Mouse (Mus musculus): ENCODE measurements around the gene Slc7a8. TPM values are rescaled to one million over a fixed set of nuclear protein-coding genes. Genes with fewer than 3 reads are reported as not detected.

Gene Slc7a8
- polyA plus RNA-seq, 1 experiment from 2014 or later = 0.50 TPM

DNA sequence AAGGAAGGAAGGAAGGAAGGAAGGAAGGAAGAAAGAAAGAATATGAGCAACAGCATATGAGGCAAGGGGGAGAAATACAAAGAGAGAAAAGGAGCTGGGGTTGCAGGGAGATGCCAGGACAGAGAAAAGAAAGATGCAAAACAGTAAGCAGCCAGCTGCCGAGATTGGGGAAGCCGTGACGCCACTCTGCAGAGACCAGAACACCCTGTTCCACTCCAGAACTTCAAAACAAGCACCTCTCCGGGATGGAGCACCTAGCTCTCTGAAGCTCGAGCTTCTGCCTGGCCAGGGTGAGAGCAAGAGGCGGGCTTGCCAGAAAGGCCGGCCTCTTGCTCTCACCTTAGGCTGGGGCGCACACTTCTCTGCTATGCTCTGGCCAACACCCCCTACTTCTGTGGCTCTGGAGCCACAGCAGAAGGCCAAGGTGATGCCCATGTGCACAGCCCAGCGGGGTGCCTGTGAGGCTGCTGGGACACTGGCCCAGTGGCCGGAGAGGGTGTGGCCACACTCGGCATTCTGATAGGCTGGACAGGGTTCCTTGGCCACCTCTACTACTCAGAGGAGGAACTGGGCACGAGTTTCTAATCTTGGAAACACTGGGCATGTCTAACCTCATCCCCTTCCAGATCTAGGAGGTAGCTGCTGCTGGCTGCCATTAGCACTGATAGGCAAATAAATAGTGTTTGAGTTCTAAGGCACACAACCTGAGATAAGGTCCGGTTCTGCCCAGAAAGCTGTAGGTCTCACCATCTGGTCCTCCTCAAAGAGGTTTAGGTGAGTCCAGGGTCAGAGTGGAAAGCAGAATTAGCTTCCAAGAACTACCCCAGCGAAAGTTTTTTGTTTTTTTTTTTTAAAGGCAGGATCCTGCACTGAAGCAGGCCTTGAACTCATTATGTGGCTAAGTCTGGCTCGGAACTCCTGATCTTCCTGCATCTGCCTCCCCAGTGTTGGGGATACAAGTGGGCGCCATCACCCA lies 33.5 kb downstream of the Slc7a8 start:
- Histone ChIP-seq H3K4me3 (no peak overlapping the region), H3K4me1 (peaks cover 2% of the 10 kb centered on the region; the same call in 1 of the 2 replicates), H3K36me3 (no peaks in the 10 kb centered on the region), H3K9me3 (replicated peaks) (no peaks in the 10 kb centered on the region), H3K27ac (no peak overlapping the region), H3K27me3 (ENCODE audit: low read depth, poor library complexity, severe bottlenecking) (no peaks in the 10 kb centered on the region)
- WGBS = 77% methylated on average over 16 of the region's 16 CpGs
- DNase-seq (ENCODE audit: low spot score) = no peak

DNA sequence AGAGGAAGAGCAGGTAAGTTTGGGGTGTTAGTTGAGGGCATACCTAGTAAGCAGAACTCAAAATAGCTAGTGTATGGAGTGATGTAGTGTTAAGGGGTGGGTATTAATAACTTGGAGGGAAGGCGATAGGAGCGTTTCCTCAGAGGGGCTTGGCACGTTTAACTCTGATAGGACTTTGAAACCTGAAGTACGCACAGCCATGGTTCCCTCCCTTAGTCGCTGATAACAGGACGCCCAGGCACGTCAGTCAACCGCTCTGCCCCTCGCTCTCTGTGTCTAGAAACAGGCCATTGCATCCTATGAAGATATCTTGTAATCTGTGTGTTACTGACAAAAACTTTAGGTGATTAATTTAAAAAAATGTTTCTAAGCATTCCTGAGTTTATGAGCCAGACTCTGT lies 35.7 kb downstream of the Slc7a8 start:
- Histone ChIP-seq H3K9me3 (replicated peaks) (no peaks in the 10 kb centered on the region), H3K27ac (no peak overlapping the region), H3K27me3 (ENCODE audit: low read depth, poor library complexity, severe bottlenecking) (no peaks in the 10 kb centered on the region), H3K4me1 (peaks cover 12% of the 10 kb centered on the region), H3K36me3 (no peaks in the 10 kb centered on the region), H3K4me3 (no peak overlapping the region)
- no peak for DNase-seq (ENCODE audit: low spot score)
- 92% methylated on average over 9 of the region's 9 CpGs for WGBS

DNA sequence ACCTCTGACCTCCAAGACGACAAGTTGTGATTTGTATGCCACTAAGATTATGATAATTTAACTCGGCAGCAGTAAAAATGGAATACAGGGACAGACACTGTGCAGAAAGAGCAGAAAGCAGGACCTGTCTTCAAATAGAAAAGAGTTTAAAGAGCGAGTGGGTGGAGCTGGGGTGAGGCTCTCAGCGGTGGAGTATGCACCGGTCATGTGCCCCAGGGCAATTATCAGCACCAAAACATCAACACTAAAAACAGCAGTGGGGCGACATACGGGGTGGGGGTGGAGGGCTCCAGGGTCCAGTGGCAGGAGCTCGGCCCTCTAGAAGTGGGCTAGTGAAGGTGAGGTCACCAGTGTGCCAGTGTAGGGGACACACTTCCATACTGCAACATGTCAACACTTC lies 37.3 kb downstream of the Slc7a8 start:
- no peaks in the 10 kb centered on the region for H3K27me3 ChIP-seq (ENCODE audit: low read depth, poor library complexity, severe bottlenecking)
- 67% methylated on average over 8 of the region's 8 CpGs for WGBS
- H3K27ac ChIP-seq = no peak overlapping the region
- H3K36me3 ChIP-seq = no peaks in the 10 kb centered on the region
- no peak for DNase-seq (ENCODE audit: low spot score)
- no peaks in the 10 kb centered on the region for H3K9me3 ChIP-seq (replicated peaks)
- no peak overlapping the region for H3K4me3 ChIP-seq
- H3K4me1 ChIP-seq = peaks cover 12% of the 10 kb centered on the region

DNA sequence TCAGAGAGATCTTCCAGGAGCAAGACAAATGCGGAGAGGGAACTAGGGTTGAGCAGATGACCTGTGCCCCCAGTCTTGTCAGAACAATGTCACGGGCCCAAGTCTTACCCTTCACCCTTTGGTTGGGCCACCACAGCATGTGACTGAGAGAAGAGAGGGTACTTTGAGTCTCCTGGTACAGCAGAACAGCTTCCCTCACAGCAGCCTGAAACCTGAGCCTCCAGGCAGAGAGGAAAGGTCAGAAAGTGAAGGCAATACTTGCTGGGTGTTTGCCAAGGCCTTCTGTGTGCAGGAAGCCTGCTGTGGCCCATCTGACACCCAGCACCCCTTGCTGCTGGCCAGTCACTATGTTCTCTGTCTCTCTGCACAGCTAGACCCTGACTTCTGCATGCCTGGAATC lies 39.4 kb downstream of the Slc7a8 start:
- Histone ChIP-seq H3K27ac (peak overlapping the region; percentile 19; the same call in 1 of the 2 replicates), H3K9me3 (replicated peaks) (no peaks in the 10 kb centered on the region), H3K4me3 (no peak overlapping the region), H3K36me3 (no peaks in the 10 kb centered on the region), H3K4me1 (peaks cover 10% of the 10 kb centered on the region), H3K27me3 (ENCODE audit: low read depth, poor library complexity, severe bottlenecking) (no peaks in the 10 kb centered on the region)
- no peak for DNase-seq (ENCODE audit: low spot score)
- WGBS = 75% methylated on average over 2 of the region's 2 CpGs

DNA sequence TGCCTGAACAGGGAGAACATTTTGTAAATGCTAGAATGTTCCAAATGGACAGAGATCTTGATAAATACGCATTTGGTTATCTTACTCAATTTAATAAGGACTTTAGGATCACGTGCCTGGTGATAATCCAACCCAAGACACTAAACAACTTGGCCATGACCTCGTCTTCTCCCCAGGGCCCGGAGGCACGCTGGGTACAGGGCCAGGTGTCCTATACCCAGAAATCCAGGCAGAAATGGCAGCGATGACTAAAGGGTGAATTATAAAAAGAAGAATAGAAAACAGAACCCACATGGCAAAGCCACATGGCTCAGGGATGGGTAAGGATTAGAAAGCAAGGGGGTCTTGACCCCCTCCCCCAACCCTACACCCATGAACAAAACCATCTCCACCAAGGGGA lies 40.0 kb downstream of the Slc7a8 start:
- 0 out of 2 replicates have a peak overlapping the region, but pooled peaks have one; percentile 19 for H3K27ac ChIP-seq
- 90% methylated on average over 6 of the region's 6 CpGs for WGBS
- H3K9me3 ChIP-seq (replicated peaks) = no peaks in the 10 kb centered on the region
- no peaks in the 10 kb centered on the region for H3K27me3 ChIP-seq (ENCODE audit: low read depth, poor library complexity, severe bottlenecking)
- H3K4me3 ChIP-seq = no peak overlapping the region
- peaks cover 10% of the 10 kb centered on the region for H3K4me1 ChIP-seq
- DNase-seq (ENCODE audit: low spot score) = no peak
- no peaks in the 10 kb centered on the region for H3K36me3 ChIP-seq

DNA sequence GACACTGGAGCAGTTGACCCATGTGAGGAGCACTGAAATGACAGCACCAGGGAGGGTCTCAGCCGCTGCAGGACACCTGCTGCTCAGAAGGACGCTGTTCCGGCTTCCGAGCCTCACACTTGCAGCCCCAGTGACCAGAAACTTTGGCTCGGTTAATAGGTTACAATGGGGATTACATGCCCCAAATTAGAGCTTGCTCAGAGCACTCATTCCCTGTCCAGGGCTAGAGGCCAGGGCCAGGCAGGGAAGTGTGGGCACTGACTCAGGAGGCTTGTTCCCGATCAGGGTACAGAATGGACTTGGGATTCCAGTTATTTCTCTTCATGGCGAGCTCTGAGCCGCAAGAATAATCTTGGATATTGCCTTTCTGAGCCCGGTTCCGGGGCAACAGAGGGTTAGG lies 44.1 kb downstream of the Slc7a8 start:
- 83% methylated on average over 10 of the region's 10 CpGs for WGBS
- Histone ChIP-seq H3K4me1 (peaks cover 7% of the 10 kb centered on the region), H3K36me3 (no peaks in the 10 kb centered on the region), H3K4me3 (no peak overlapping the region), H3K27me3 (ENCODE audit: low read depth, poor library complexity, severe bottlenecking) (no peaks in the 10 kb centered on the region), H3K27ac (no peak overlapping the region), H3K9me3 (replicated peaks) (no peaks in the 10 kb centered on the region)
- DNase-seq (ENCODE audit: low spot score) = no peak

DNA sequence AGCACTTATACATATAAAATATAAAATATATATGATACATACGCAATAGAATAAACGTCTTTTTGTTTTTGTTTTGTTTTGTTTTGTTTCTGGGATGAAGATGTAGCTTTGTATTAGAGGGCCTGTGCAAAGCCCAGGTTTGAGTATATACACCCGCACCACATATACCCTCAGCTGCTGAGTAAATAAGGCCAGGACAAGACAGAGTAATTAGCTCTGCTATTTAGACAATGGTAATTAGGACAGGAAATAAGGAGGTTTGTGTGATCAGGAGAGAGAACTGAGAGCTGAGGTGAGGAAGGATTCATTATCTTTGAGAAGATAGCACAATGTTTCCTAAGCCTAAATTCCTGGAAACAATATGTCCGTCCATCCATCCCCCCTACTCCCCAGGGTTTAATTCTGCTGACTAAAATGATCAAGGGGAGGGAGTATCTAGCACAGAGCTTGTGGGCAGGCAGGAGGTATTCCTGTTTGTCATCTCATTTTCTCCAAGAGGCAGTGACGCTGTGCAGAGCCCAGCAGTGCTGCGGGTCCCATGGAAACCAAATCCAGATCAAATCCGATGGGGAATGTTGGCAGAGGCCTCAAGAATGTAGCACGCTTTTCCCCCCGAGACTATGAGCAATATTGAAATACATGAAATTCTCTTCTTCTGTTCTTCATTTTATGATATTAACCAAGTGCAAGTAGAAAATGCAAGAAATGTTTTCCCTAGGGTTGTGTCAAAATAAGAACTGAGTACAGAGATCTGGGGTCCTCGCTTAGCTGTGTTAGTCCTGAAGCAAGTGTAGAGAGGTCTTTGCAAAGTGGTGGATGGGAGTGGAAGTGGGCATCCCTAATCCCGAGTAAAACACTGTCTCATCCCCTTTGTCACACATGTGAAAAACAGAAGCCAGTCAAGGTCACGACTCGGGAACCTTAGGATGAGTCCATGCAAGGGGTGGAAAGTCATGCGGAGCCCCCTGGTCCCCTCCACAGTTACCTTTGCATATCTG lies 44.9 kb downstream of the Slc7a8 start:
- H3K4me1 ChIP-seq = no peaks in the 10 kb centered on the region
- DNase-seq (ENCODE audit: low spot score) = no peak
- H3K4me3 ChIP-seq = no peak overlapping the region
- H3K27ac ChIP-seq = no peak overlapping the region
- no peaks in the 10 kb centered on the region for H3K36me3 ChIP-seq
- H3K27me3 ChIP-seq (ENCODE audit: low read depth, poor library complexity, severe bottlenecking) = no peaks in the 10 kb centered on the region
- H3K9me3 ChIP-seq (replicated peaks) = no peaks in the 10 kb centered on the region
- WGBS = 73% methylated on average over 14 of the region's 14 CpGs

DNA sequence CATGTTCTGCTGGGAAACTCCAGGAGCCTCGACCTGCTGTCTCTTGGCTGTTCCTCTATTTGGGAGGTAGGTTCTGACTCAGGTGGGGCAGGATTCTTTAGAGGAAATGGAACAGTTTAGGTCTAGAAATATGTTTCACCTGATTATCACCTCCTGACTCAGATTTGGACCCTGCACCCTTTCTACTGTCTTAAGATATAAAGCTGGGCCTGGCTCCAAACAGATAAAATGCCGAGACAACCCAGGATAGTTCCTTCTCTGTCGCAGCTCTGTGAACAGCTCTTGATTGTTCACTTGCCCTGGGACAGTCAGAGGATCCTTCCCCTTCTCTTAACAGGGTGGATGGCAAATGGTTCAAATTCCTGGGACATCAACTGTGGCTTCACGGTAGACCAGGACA lies 46.5 kb downstream of the Slc7a8 start:
- H3K36me3 ChIP-seq = no peaks in the 10 kb centered on the region

DNA sequence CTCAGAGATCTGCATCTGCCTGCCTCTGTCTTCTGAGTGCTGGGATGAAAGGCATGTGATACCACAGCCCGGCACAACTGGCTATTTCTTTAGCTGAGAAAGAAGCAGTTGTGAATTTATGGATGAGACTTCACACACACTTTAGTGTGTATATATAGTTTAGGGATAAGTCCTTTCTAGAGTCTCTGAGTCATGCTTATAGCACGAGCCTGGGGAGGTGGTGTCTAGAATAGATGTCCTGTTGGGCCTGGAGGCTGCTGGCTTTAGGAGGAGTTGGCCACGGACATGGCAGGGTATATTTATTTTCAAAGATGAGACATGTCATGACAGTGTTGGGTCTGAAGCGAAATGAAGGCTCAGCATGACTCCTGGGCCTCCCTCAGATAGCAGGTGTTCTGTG lies 47.7 kb downstream of the Slc7a8 start:
- no peak for DNase-seq (ENCODE audit: low spot score)
- Histone ChIP-seq H3K4me1 (no peaks in the 10 kb centered on the region), H3K27ac (no peak overlapping the region), H3K27me3 (ENCODE audit: low read depth, poor library complexity, severe bottlenecking) (no peaks in the 10 kb centered on the region), H3K36me3 (no peaks in the 10 kb centered on the region), H3K9me3 (replicated peaks) (no peaks in the 10 kb centered on the region), H3K4me3 (no peak overlapping the region)
- 85% methylated on average over 4 of the region's 4 CpGs for WGBS

More for the DNA sequence above, 46.5 kb downstream of the Slc7a8 start:
- Histone ChIP-seq H3K27ac (no peak overlapping the region), H3K4me1 (no peaks in the 10 kb centered on the region), H3K9me3 (replicated peaks) (no peaks in the 10 kb centered on the region), H3K4me3 (no peak overlapping the region), H3K27me3 (ENCODE audit: low read depth, poor library complexity, severe bottlenecking) (no peaks in the 10 kb centered on the region)
- WGBS = 83% methylated on average over 4 of the region's 4 CpGs
- no peak for DNase-seq (ENCODE audit: low spot score)

DNA sequence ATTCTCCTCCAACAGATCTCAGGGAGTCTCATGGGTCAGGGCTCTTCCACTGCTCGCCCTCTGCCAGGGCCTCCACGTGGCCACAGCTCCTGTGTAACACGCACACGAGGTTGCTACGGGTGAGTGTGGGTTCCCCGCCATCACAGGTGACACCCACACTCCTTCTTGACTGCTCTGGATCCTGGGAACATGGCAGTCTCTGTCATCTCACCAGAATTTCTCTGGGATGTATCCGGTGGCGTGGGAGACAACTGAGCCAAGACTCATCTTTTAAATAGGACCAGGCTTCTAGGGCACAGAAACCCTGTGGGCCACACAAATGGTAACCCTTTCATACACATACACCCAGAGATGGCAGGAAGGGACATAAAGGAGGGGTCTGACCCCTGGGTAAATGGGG lies 49.5 kb downstream of the Slc7a8 start:
- Histone ChIP-seq H3K4me3 (no peak overlapping the region), H3K27ac (no peak overlapping the region), H3K27me3 (ENCODE audit: low read depth, poor library complexity, severe bottlenecking) (no peaks in the 10 kb centered on the region), H3K36me3 (no peaks in the 10 kb centered on the region), H3K9me3 (replicated peaks) (no peaks in the 10 kb centered on the region), H3K4me1 (no peaks in the 10 kb centered on the region)
- 92% methylated on average over 8 of the region's 8 CpGs for WGBS
- no peak for DNase-seq (ENCODE audit: low spot score)

DNA sequence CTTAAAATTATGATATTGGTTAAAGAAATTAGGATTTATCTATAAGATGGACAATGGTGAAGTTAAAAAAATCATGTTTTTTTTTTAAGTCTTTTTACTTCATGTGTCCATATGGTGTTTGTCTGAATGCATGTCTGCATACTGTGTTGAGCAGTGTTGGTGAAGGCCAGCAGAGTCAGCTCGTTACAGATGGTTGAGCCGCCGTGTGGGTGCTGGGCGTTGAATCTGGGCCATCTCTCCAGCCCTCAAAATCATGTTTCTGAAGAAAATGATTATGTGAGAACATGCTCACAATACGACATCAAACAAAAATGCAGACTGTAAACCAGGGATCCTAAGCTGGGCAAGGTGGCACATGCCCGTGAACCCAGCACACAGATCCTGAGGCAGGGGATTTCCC lies 51.4 kb downstream of the Slc7a8 start:
- DNase-seq (ENCODE audit: low spot score) = no peak
- H3K4me1 ChIP-seq = no peaks in the 10 kb centered on the region
- no peak overlapping the region for H3K27ac ChIP-seq
- H3K9me3 ChIP-seq (replicated peaks) = no peaks in the 10 kb centered on the region
- no peaks in the 10 kb centered on the region for H3K27me3 ChIP-seq (ENCODE audit: low read depth, poor library complexity, severe bottlenecking)
- no peaks in the 10 kb centered on the region for H3K36me3 ChIP-seq
- H3K4me3 ChIP-seq = no peak overlapping the region
- WGBS = 93% methylated on average over 6 of the region's 6 CpGs

DNA sequence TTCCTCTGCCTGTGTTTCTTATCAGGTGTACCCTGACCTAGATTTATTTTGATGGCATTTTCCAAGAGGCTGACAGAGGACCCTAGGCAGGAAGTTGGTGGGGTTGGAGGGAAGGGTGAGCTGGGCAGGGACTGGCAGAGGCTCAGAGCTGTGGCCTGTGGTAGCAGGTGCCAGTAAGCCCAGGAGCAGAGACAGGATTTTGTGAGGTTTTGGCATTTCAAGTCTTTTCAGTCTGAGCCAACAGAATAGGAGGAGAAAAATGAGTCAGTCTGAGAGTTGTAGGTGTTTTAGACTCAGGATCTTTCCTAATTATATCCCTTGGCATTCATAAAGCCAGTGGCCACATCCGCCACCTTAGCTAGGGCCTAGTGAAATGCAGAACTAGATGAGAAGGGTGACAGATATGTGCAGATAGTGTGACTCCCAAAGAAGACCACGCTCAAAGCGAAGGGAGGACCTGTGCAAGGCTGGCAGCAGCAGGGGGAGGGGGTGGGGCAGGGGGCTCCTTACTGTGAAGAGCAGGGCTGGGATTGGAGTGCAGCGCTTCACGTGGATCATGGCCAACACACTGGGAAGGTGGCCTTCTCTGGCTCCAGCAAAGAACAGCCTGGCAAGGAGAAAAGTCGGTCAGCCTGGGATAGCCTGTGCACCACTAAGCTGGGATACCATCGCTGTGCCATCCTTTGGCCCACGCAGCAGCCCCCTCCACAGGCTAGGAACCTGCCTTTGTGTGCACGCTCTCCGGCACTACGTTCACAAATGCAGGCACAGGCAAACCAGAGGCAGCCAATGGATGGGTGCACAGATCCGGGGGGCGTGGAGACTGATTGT lies 52.7 kb downstream of the Slc7a8 start:
- 75% methylated on average over 13 of the region's 13 CpGs for WGBS
- no peak overlapping the region for H3K4me3 ChIP-seq
- H3K4me1 ChIP-seq = no peaks in the 10 kb centered on the region
- H3K9me3 ChIP-seq (replicated peaks) = no peaks in the 10 kb centered on the region
- no peak overlapping the region for H3K27ac ChIP-seq
- H3K27me3 ChIP-seq (ENCODE audit: low read depth, poor library complexity, severe bottlenecking) = no peaks in the 10 kb centered on the region
- DNase-seq (ENCODE audit: low spot score) = no peak
- H3K36me3 ChIP-seq = no peaks in the 10 kb centered on the region

All from limb, embryonic 10.5 days (tissue).